Mouse (Mus musculus) gastrocnemius, postnatal 10 days (tissue): Measurements from ENCODE around the gene Tomm34. TPM values are rescaled to one million over a fixed set of nuclear protein-coding genes. Genes with fewer than 3 reads are reported as not detected.
A peak's percentile ranks its signal among the peaks of the same experiment; 100 is the strongest.

Source experiments
- DNase-seq: peaks from one replicate; pipeline ENCODE4 v3.0.0; 2021; ENCODE audit warnings: mixed read lengths
- long read RNA-seq, 2 experiments: library from polyadenylated mRNA; stranded (forward); transcript quantifications; one replicate each; pipeline ENCODE4 v2.0.0; 2021
- total RNA-seq, 2 experiments: library from RNA; stranded (reverse); gene quantifications; 2 replicates each; pipeline ENCODE4 v1.2.3; 2021

Gene Tomm34
- 10 to 100 TPM; 14.7 to 18.7 TPM for total RNA-seq
- long read RNA-seq, experiment 1, transcript Tomm34-201 (7 exons, 2,302 nt): minor isoform, 11 of 39 reads
- long read RNA-seq, experiment 1, transcript Tomm34-202 (7 exons, 1,923 nt): major isoform, 23 of 39 reads
- long read RNA-seq, experiment 1, partial matches to known transcripts: 1 of 39 reads
- long read RNA-seq, experiment 1, other reads (novel, unspliced or antisense): 4 of 39 reads
- long read RNA-seq, experiment 2, transcript Tomm34-202 (7 exons, 1,923 nt): major isoform, 14 of 20 reads
- long read RNA-seq, experiment 2, partial matches to known transcripts: 1 of 20 reads
- long read RNA-seq, experiment 2, other reads (novel, unspliced or antisense): 2 of 20 reads

GRCm38 (mm10) chr2:164070765-164071436, at the start of gene Tomm34:
TSS of gene Tomm34 (minus strand) at chr2:164071169.
- peak; percentile 97 for DNase-seq

GRCm38 (mm10) chr2:164119503-164119902, 48.5 kb upstream of the Tomm34 start:
- DNase-seq: no peak

DNA sequence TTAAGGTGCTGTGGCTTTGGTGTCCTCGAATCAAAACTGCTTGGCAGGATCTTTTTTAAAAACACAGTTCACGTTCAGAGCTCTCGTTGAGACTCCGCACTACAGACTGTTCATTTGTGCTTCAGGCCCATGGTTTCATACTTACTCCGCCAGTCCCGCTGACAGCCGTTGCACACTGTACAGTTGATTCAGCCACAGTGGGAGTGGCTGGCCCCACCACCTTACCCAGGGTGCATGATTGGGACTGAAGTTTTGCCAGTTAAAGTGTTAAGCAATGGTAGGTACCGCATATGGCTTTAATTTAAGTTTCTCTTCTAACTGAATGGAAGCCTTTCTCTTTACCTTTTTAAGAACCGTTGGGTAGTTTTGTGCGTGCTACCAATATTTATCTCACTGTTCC, 44.6 kb upstream of the Tomm34 start:
- no peak for DNase-seq

- no peak for DNase-seq
Observed at GRCm38 (mm10) chr2:164114051-164114450, 43.1 kb upstream of the Tomm34 start.

DNA sequence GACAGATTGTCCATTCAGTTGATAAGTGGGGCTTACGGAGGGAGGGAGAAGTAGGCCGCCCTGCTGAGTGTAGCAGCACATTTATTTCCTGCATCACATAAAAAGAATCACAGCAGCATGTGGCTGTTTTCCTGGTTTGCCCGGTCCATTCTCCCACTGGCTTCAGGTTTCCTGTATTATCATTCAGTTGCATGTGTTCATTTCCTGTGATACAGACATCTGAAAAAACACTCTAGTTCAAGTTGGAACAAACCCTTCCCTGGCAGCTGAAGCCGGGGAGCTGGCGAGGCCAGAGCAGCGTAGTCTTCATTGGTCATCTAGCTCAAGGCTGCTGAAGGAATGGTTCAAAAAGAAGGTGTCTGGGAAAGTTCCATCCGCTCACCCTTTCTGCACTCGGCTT, 40.6 kb upstream of the Tomm34 start:
- no peak for DNase-seq

DNA sequence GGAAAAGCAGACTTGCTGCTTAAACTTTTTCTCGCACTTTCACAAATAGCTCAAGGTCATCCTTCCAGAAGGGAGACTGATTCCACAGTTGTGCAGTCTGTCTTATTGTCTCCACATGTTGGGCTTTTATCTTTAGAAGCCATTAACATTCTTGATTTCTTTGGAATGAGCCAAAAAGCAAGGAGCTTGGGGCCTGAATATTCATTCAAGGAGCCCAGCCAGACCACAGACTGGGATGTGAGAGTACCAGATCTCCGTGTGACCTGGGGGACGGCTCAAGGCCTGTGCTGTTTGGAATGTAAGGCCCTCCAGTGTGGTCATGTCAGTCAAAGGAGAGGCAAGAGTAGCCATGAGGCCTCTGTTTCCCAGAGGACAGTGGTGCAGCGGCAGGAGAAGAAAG, 37.5 kb upstream of the Tomm34 start:
- no peak for DNase-seq

DNA sequence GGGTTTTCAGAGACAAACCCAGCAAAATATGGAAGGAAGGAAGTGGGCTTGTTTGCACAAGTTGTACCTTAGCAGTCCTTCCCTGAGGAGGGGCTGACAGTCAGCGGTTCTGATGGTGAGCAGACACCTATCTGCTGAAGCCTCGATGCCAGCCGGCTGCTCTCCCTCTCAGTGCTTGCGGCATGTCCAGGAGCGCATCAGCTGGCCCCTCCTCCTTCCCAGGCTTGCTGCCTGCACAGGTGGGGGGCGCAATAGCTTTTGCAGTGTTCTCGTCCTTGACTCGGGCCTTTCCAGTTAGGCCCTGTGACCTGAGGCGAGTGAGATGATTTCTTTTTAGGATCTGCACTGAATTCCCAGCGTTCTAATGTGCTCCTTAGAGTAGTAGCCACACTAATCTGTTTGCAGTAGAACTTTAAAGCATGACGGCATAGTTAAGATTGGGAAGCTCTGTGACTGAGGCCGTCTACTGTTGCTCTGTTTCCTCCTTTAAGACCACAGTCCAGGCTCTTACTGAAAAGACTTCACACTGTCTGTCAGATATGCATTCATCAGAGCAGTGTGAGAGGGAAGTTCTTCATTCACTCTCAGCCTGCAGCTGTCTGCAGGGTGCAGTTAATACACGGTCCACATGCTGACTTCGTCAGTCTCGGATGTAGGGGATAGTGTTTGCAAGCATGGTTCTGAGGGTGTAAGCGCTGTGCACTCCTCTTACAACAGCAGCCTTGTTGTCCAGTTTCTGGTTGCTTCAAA, 36.3 kb upstream of the Tomm34 start:
- no peak for DNase-seq

DNA sequence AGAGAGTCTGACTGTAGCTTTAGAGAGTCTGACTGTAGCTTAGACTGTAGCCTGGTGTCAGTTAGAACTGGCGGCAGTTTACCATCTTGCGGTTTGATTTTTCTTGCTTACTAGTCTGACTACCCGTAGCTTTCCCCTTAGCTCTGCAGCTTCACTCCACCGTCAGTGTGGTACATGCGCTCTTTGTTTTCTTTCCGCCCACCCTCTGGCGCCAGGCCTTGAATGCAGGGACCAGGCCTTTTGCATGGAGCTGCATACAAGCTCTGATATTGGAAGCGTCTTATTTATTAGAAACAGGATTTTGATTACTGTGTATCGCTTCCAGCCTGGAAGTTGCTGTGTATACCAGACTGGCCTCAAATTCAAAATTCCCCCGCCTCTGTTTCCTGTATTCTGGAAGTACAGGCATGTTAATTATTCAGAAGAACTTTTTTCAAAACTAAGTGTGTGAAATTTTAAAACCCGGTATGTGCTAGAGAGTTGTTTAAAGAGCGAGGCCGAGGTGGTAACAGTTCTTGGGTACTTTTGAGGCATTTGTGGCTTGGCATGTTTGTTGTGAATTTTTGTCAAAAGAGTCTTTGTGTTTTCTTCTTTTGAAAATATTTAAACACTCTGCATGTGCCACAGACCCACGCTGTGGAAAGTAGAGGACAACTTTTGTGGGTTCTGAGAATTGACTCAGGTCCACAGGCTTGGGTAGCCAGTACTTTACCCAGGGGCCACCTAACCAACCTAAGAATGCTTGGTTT, 35.5 kb upstream of the Tomm34 start:
- DNase-seq: no peak

DNA sequence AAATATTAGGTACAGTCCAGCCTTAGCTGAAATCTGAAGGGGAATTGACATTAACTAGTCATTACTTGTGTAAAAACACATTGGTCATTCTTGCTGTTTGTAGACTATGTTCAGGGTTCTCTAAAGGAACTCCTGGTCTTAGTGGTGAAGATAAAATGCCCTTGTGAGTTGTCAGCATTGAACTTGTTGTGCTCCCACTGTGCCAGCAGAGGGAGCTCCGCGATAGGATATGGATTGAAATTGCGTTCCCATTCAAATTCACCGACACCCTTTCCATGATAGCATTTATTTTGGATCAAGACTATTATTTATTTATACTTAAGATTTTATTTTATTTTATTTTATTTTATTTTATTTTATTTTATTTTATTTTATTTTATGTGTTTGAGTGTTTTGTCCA, 32.5 kb upstream of the Tomm34 start:
- peak; percentile 66 for DNase-seq

- DNase-seq: no peak
Observed at GRCm38 (mm10) chr2:164102366-164102765, 31.4 kb upstream of the Tomm34 start.

DNA sequence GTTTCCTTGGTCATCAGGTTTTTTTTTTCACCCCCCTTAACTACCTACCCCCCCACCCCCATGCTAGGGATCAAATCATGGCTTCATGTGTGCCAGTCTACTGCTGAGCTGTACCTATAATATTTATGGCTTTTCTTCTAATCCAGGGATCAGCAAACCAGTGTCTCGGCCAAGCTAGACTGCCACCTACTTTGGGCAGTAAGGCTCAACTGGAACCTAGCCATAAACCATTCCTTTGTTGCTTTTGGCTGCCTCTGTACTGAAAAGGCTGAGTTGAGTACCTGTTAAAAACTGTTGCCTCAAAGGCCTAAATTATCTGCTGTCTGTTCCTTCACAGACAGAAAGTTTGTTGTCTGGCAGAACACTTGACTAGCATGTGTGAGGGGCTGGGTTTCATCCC, 31.0 kb upstream of the Tomm34 start:
- no peak for DNase-seq

- DNase-seq: no peak
Observed at GRCm38 (mm10) chr2:164098603-164099250, 27.8 kb upstream of the Tomm34 start.

DNA sequence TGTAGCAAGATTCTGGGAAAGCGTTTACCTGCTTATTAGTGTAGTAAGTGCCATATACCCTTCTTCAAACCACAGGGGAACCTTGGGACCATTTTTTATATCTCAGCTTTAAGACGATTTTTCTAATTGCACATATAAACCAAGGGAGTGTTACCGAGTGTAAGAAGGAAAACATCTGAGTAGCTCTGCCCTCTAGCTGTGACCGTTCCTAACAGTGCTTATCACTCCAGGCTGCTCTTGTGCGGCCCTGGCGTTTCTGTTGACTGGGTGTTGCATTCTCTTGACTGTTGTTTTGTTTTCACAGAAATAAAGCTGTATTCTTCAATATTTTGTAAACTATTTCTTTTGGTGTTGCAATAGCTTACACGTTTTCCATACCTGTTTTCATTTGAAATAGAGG, 23.2 kb upstream of the Tomm34 start:
- DNase-seq: no peak

- DNase-seq: no peak
Observed at GRCm38 (mm10) chr2:164089508-164089907, 18.5 kb upstream of the Tomm34 start.

GRCm38 (mm10) chr2:164087416-164088017, 16.5 kb upstream of the Tomm34 start:
- DNase-seq: no peak

- DNase-seq: no peak
Observed at GRCm38 (mm10) chr2:164084342-164084700, 13.4 kb upstream of the Tomm34 start.

- DNase-seq: no peak
Observed at GRCm38 (mm10) chr2:164083609-164084341, 12.8 kb upstream of the Tomm34 start.

DNA sequence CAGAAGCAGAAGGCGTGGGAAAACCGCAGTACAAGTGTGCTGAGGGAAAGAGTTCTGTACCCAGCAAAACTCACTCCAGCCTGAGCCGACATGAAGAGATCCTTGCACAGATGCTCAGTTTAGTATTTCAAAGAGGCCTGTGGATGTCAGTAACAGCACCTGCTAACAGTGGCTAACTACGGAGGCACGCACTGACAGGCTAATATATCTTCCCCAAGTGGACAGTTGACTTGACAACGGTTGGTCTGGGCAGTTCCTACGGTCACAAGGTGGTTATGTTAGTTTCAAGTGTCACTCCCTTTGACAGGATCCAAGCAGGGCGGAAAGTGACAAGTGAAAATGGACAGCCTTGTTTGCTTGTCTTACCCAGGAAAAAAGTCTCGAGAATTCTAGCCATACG, 11.2 kb upstream of the Tomm34 start:
- DNase-seq: no peak

DNA sequence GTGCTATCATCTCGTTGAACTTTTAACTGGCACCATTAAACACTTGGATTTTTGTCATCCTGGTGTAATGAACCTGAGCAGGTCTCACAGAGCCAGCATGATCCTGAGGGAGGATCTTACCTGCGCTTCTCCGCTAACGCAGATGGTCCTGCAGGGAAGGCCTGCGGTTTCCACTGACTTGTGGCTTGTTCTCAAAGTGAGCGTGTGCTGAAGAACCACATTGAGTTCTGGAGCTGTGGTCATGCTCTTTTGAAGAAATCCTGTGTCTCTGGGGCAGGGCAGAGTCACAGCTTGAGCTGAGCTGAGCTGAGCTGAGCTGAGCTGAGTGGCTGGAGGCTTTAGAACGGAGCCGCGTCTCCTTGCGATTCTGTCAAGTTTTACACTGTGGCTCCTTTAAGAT, 10.6 kb upstream of the Tomm34 start:
- DNase-seq: no peak

DNA sequence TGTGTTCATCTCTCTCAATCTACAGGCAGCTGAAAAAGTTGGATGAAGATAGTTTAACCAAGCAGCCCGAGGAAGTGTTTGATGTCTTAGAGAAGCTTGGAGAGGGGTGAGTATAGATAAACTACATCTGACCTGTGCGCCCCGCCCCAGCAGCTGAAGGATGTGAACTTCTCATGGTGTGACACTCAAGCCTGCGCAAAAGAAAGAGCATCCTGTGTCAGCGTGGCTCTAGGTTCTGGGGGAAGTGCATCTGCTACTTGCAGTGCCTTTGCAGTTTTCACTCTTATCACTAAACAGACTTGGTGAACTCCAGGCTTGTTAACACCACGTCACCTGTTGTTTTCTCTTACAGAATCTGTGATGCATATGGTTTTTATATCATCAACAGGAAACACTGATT, 8.5 kb upstream of the Tomm34 start:
- no peak for DNase-seq

DNA sequence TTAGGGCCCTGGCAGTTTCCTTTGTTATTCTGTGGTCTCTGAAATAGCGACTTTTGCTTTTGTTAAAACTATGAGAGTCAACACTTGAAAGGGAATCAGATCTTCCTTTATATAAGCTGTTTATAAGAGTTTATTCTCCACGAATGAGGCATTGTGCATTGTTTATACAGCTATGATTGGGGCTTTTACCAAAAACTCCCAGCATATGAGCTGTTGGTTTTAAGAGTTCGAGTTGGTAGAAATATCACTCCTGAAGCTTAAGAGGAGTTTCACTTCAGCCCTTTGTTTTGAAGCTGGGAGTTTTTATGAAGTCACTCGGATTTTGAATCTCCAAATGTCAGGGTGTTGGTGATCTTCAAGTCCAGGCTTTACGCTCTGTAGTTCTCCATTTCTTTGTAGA, 6.9 kb upstream of the Tomm34 start:
- DNase-seq: no peak
